Mouse (Mus musculus) heart, embryonic 15.5 days (tissue): Measurements from ENCODE around the gene Tspan4. TPM values are rescaled to one million over a fixed set of nuclear protein-coding genes. Genes with fewer than 3 reads are reported as not detected.

Experiments used
- ATAC-seq: fragments of 200-750 bp; cut with Nextera tagmentation; replicated peaks from 2 replicates; pipeline ENCODE4 v1.8.0; 2017; ENCODE audit warnings: low read depth, moderate TSS enrichment; ENCODE audit not compliant: insufficient number of reproducible peaks, insufficient read depth, low FRiP score
- H3K27ac ChIP-seq: fragments of 300-500 bp; sonication (generic); 2 replicates; pipeline ENCODE4 v1.5.1; 2015; ENCODE audit warnings: mild to moderate bottlenecking, inconsistent platforms
- H3K27me3 ChIP-seq: fragments of 300-500 bp; sonication (generic); 2 replicates; pipeline ENCODE4 v1.6.1; 2015; ENCODE audit warnings: inconsistent platforms
- H3K36me3 ChIP-seq: fragments of 300-500 bp; sonication (generic); 2 replicates; pipeline ENCODE4 v1.6.1; 2015; ENCODE audit warnings: mild to moderate bottlenecking, inconsistent platforms
- H3K4me1 ChIP-seq: fragments of 300-500 bp; sonication (generic); replicated peaks from 2 replicates; pipeline ENCODE4 v1.6.1; 2015; ENCODE audit warnings: inconsistent platforms
- H3K4me2 ChIP-seq: fragments of 300-500 bp; sonication (generic); 2 replicates; pipeline ENCODE4 v1.6.1; 2015; ENCODE audit warnings: inconsistent platforms, mild to moderate bottlenecking, moderate library complexity
- H3K4me3 ChIP-seq: fragments of 300-500 bp; sonication (generic); 2 replicates; pipeline ENCODE4 v1.5.1; 2015; ENCODE audit warnings: mild to moderate bottlenecking, inconsistent platforms
- H3K9ac ChIP-seq: fragments of 300-500 bp; sonication (generic); 2 replicates; pipeline ENCODE4 v1.6.1; 2015; ENCODE audit warnings: mild to moderate bottlenecking, inconsistent platforms
- H3K9me3 ChIP-seq: fragments of 300-500 bp; sonication (generic); replicated peaks from 2 replicates; pipeline ENCODE4 v1.6.1; 2016; ENCODE audit warnings: inconsistent platforms
- WGBS: fragments of 180-500 bp; shearing (Covaris S2); methylation state at CpG from one replicate; pipeline ENCODE4 v1.1.7; 2015; ENCODE audit warnings: mixed read lengths; 5-methylcytosine and 5-hydroxymethylcytosine counted together
- polyA plus RNA-seq: library from polyadenylated mRNA; unstranded; fragments of >200 nt; fragmentation: Nextera tagmentation; extraction: Ambion mirVana; gene quantifications from 2 replicates; pipeline ENCODE4 v1.2.1, GENCODE M21; 2015

The Tspan4 gene
- polyA plus RNA-seq, 1 experiment from 2014 or later: 48.9 TPM

GRCm38 (mm10) chr7:141464603-141465201 is 10.3 kb upstream of the Tspan4 start:
- peaks cover 69% of the 10 kb centered on the region for H3K4me1 ChIP-seq
- peaks cover 43% of the 10 kb centered on the region for H3K27me3 ChIP-seq
- peaks cover 3% of the 10 kb centered on the region; the same call in 1 of the 2 replicates for H3K36me3 ChIP-seq
- H3K9me3 ChIP-seq: no peaks in the 10 kb centered on the region
- H3K4me3 ChIP-seq: peak overlapping the region; percentile 35
- H3K9ac ChIP-seq: peak overlapping the region; percentile 18; the same call in 1 of the 2 replicates
- 10% methylated on average over 38 of the region's 38 CpGs for WGBS
- H3K27ac ChIP-seq: peak overlapping the region; percentile 40
- ATAC-seq: no peak
- H3K4me2 ChIP-seq: peak overlapping the region; percentile 59

- H3K4me1 ChIP-seq: peaks cover 76% of the 10 kb centered on the region
- peak overlapping the region; percentile 23; the same call in 1 of the 2 replicates for H3K9ac ChIP-seq
- H3K27ac ChIP-seq: peak overlapping the region; percentile 48; the same call in 1 of the 2 replicates
- 36% methylated on average over 10 of the region's 10 CpGs for WGBS
- ATAC-seq: no peak
- no peak overlapping the region; the same call in 1 of the 2 replicates for H3K4me3 ChIP-seq
- H3K27me3 ChIP-seq: peaks cover 43% of the 10 kb centered on the region
- peak overlapping the region; percentile 59 for H3K4me2 ChIP-seq
- H3K9me3 ChIP-seq: no peaks in the 10 kb centered on the region
- peaks cover 11% of the 10 kb centered on the region for H3K36me3 ChIP-seq
These were observed 9.5 kb upstream of the Tspan4 start for GRCm38 (mm10) chr7:141465388-141466044.

- Histone ChIP-seq H3K4me2 (no peak overlapping the region), H3K9ac (no peak overlapping the region; the same call in 1 of the 2 replicates), H3K4me3 (no peak overlapping the region), H3K9me3 (no peaks in the 10 kb centered on the region), H3K27me3 (peaks cover 40% of the 10 kb centered on the region), H3K4me1 (peaks cover 73% of the 10 kb centered on the region), H3K36me3 (peaks cover 16% of the 10 kb centered on the region), H3K27ac (peak overlapping the region; percentile 48; the same call in 1 of the 2 replicates)
- 68% methylated on average over 7 of the region's 7 CpGs for WGBS
- no peak for ATAC-seq
These were observed 9.0 kb upstream of the Tspan4 start for GRCm38 (mm10) chr7:141466045-141466394.

GRCm38 (mm10) chr7:141466607-141467148 is 8.4 kb upstream of the Tspan4 start:
- no peaks in the 10 kb centered on the region for H3K9me3 ChIP-seq
- no peak for ATAC-seq
- H3K9ac ChIP-seq: peak overlapping the region; percentile 85
- WGBS: 58% methylated on average over 10 of the region's 10 CpGs
- peaks cover 40% of the 10 kb centered on the region for H3K27me3 ChIP-seq
- H3K36me3 ChIP-seq: peaks cover 22% of the 10 kb centered on the region
- H3K27ac ChIP-seq: peak overlapping the region; percentile 96
- H3K4me1 ChIP-seq: peaks cover 66% of the 10 kb centered on the region
- peak overlapping the region; percentile 69 for H3K4me3 ChIP-seq
- peak overlapping the region; percentile 91 for H3K4me2 ChIP-seq

- peak; percentile 80 for ATAC-seq
- no peaks in the 10 kb centered on the region for H3K9me3 ChIP-seq
These were observed 7.6 kb upstream of the Tspan4 start, which contains the start of gene Cd151 for GRCm38 (mm10) chr7:141467230-141468030. TSS of gene Cd151 (plus strand) at chr7:141467392.

DNA sequence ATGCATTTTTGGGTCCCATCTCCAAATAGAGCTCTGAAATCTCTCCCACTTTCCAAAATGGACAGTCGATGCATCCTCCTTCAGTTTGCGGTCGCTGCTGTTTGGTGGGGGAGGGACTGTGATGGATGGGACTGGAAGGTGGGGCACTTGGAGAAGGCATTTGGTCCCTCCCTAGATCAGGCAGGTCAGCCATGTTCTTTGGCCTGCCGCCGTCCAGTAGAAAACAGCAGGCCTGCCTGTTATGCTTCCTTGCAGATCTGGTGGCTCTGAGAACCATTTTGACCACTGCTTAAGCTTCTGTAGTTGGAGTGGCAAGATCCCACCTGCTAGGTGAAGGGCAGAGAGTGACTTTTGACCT is 6.9 kb upstream of the Tspan4 start:
- Histone ChIP-seq H3K27ac (peak overlapping the region; percentile 96), H3K4me2 (peak overlapping the region; percentile 91), H3K27me3 (peaks cover 28% of the 10 kb centered on the region), H3K36me3 (peaks cover 32% of the 10 kb centered on the region), H3K9me3 (no peaks in the 10 kb centered on the region), H3K4me1 (peaks cover 59% of the 10 kb centered on the region), H3K9ac (peak overlapping the region; percentile 85), H3K4me3 (peak overlapping the region; percentile 69)
- no peak for ATAC-seq
- WGBS: 8% methylated on average over 5 of the region's 5 CpGs

More at GRCm38 (mm10) chr7:141467230-141468030, 7.6 kb upstream of the Tspan4 start, which contains the start of gene Cd151:
- H3K36me3 ChIP-seq: peaks cover 27% of the 10 kb centered on the region
- WGBS: under 1% methylated on average over 52 of the region's 52 CpGs
- peak within 1 kb of the TSS; percentile 96 for H3K27ac ChIP-seq
- H3K27me3 ChIP-seq: peaks cover 34% of the 10 kb centered on the region
- peak within 1 kb of the TSS; percentile 91 for H3K4me2 ChIP-seq
- peak within 1 kb of the TSS; percentile 69 for H3K4me3 ChIP-seq
- H3K9ac ChIP-seq: peak within 1 kb of the TSS; percentile 85
- H3K4me1 ChIP-seq: peaks cover 58% of the 10 kb centered on the region

- H3K27ac ChIP-seq: peak overlapping the region; percentile 96
- peaks cover 32% of the 10 kb centered on the region for H3K36me3 ChIP-seq
- H3K27me3 ChIP-seq: peaks cover 22% of the 10 kb centered on the region
- ATAC-seq: peak; percentile 57
- H3K4me1 ChIP-seq: peaks cover 60% of the 10 kb centered on the region
- H3K9ac ChIP-seq: peak overlapping the region; percentile 85
- WGBS: 2% methylated on average over 8 of the region's 8 CpGs
- peak overlapping the region; percentile 91 for H3K4me2 ChIP-seq
- peak overlapping the region; percentile 69 for H3K4me3 ChIP-seq
- H3K9me3 ChIP-seq: no peaks in the 10 kb centered on the region
These were observed 6.4 kb upstream of the Tspan4 start for GRCm38 (mm10) chr7:141468522-141469211.

DNA sequence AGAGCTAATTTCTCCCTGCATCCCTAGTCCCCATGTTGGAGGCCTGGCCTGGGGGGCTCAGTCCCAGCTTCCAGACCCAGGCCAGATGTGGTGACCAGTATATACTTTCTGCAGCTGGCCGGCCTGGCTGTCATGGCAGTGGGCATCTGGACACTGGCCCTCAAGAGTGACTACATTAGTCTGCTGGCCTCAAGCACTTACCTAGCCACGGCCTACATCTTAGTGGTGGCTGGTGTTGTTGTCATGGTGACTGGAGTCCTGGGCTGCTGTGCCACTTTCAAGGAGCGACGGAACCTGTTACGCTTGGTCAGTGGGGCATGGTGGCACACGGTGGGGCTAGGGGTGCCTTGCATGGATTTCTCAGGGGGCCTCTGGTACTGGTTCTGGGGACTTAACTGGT is 5.7 kb upstream of the Tspan4 start:
- peaks cover 66% of the 10 kb centered on the region for H3K4me1 ChIP-seq

DNA sequence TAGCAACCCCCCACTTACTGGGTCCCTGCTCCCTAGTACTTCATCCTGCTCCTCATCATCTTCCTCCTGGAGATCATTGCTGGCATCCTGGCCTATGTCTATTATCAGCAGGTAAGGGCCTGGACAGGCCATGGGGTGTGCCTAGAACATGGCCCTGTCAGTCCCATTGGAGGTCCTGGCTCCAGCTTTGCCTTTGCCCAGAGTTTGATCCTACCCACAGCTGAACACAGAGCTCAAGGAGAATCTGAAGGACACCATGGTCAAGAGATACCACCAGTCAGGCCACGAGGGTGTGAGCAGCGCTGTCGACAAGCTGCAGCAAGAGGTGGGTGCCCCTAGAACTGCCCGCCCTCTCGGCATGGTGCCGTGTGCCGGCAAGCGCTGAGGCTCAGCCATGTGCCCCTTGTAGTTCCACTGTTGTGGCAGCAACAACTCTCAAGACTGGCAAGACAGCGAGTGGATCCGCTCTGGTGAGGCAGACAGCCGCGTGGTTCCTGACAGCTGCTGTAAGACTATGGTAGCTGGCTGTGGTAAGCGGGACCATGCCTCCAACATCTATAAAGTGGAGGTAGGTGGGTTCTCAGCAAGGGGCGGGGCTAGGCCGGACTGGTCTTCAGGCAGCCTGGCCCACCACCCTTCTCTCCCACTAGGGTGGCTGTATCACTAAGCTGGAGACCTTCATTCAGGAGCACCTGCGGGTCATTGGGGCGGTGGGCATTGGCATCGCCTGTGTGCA is 5.0 kb upstream of the Tspan4 start:
- H3K27ac ChIP-seq: peak overlapping the region; percentile 96; the same call in 1 of the 2 replicates
- no peaks in the 10 kb centered on the region for H3K9me3 ChIP-seq
- peaks cover 9% of the 10 kb centered on the region for H3K27me3 ChIP-seq
- peaks cover 32% of the 10 kb centered on the region for H3K36me3 ChIP-seq
- peak overlapping the region; percentile 91; the same call in 1 of the 2 replicates for H3K4me2 ChIP-seq
- 76% methylated on average over 18 of the region's 18 CpGs for WGBS
- H3K9ac ChIP-seq: peak overlapping the region; percentile 21; the same call in 1 of the 2 replicates
- H3K4me1 ChIP-seq: peaks cover 61% of the 10 kb centered on the region
- no peak overlapping the region for H3K4me3 ChIP-seq
- no peak for ATAC-seq

More for the DNA sequence above, 5.7 kb upstream of the Tspan4 start:
- Histone ChIP-seq H3K9me3 (no peaks in the 10 kb centered on the region), H3K4me2 (peak overlapping the region; percentile 91), H3K9ac (peak overlapping the region; percentile 85), H3K27me3 (peaks cover 16% of the 10 kb centered on the region), H3K27ac (peak overlapping the region; percentile 96), H3K4me3 (peak overlapping the region; percentile 69), H3K36me3 (peaks cover 32% of the 10 kb centered on the region)
- no peak for ATAC-seq
- WGBS: 83% methylated on average over 6 of the region's 6 CpGs

GRCm38 (mm10) chr7:141470637-141470944 is 4.4 kb upstream of the Tspan4 start:
- peaks cover 57% of the 10 kb centered on the region for H3K4me1 ChIP-seq

More at GRCm38 (mm10) chr7:141470637-141470944, 4.4 kb upstream of the Tspan4 start:
- H3K9me3 ChIP-seq: no peaks in the 10 kb centered on the region
- no peak overlapping the region for H3K9ac ChIP-seq
- no peak overlapping the region for H3K4me2 ChIP-seq
- no peak overlapping the region for H3K27ac ChIP-seq
- H3K4me3 ChIP-seq: no peak overlapping the region
- H3K36me3 ChIP-seq: peaks cover 32% of the 10 kb centered on the region
- 92% methylated on average over 10 of the region's 10 CpGs for WGBS
- peaks cover 5% of the 10 kb centered on the region; the same call in 1 of the 2 replicates for H3K27me3 ChIP-seq
- ATAC-seq: no peak
